Mouse (Mus musculus) left cerebral cortex, postnatal 4 days (tissue): Measurements from ENCODE around the gene Tspan13. TPM values are rescaled to one million over a fixed set of nuclear protein-coding genes. Genes with fewer than 3 reads are reported as not detected.
A peak's percentile ranks its signal among the peaks of the same experiment; 100 is the strongest.

ENCODE experiments used
- DNase-seq: peaks from one replicate; pipeline ENCODE4 v3.0.0-alpha.2; 2022
- intact Hi-C: fragments of 180-260 bp; cut with DNase I; formaldehyde crosslinking; loops from one replicate; pipeline ENCODE4 v1.15.1; 2025
- total RNA-seq, 2 experiments: library from RNA; stranded (reverse); gene quantifications; 2 replicates each; pipeline ENCODE4 v1.2.3; 2021

Tspan13 gene
- total RNA-seq, 2 experiments from 2014 or later = 176 to 181 TPM

- DNase-seq = no peak
- intact Hi-C loops = no loop called here
Observed at GRCm38 (mm10) chr12:36035501-36035900, 6.8 kb downstream of the Tspan13 start.

GRCm38 (mm10) chr12:36032419-36032818 lies 9.9 kb downstream of the Tspan13 start:
- intact Hi-C loops = no loop called here

GRCm38 (mm10) chr12:36030660-36031363 lies 11.5 kb downstream of the Tspan13 start:
- intact Hi-C loops = no loop called here
- DNase-seq = no peak

More at GRCm38 (mm10) chr12:36032419-36032818, 9.9 kb downstream of the Tspan13 start:
- DNase-seq = no peak

- intact Hi-C loops = no loop called here
Observed at GRCm38 (mm10) chr12:36029687-36030086, 12.6 kb downstream of the Tspan13 start.

GRCm38 (mm10) chr12:36028968-36029645 lies 13.2 kb downstream of the Tspan13 start:
- no peak for DNase-seq
- intact Hi-C loops = no loop called here

More at GRCm38 (mm10) chr12:36029687-36030086, 12.6 kb downstream of the Tspan13 start:
- DNase-seq = no peak

GRCm38 (mm10) chr12:36027171-36027570 lies 15.1 kb downstream of the Tspan13 start:
- intact Hi-C loops = no loop called here
- no peak for DNase-seq

- intact Hi-C loops = no loop called here
Observed at GRCm38 (mm10) chr12:36026126-36026525, 16.2 kb downstream of the Tspan13 start.

GRCm38 (mm10) chr12:36020710-36021109 lies 21.6 kb downstream of the Tspan13 start:
- no peak for DNase-seq
- intact Hi-C loops = no loop called here

More at GRCm38 (mm10) chr12:36026126-36026525, 16.2 kb downstream of the Tspan13 start:
- no peak for DNase-seq

- intact Hi-C loops = no loop called here
- DNase-seq = no peak
Observed at GRCm38 (mm10) chr12:36020081-36020480, 22.2 kb downstream of the Tspan13 start.

- intact Hi-C loops = no loop called here
- no peak for DNase-seq
Observed at GRCm38 (mm10) chr12:36019572-36019971, 22.7 kb downstream of the Tspan13 start.

GRCm38 (mm10) chr12:36017791-36018190 lies 24.5 kb downstream of the Tspan13 start:
- no peak for DNase-seq

GRCm38 (mm10) chr12:36013216-36013910 lies 28.9 kb downstream of the Tspan13 start:
- no peak for DNase-seq
- intact Hi-C loops = no loop called here

More at GRCm38 (mm10) chr12:36017791-36018190, 24.5 kb downstream of the Tspan13 start:
- intact Hi-C loops = no loop called here

- intact Hi-C loops = no loop called here
- DNase-seq = no peak
Observed at GRCm38 (mm10) chr12:36008364-36009047, 33.8 kb downstream of the Tspan13 start.

GRCm38 (mm10) chr12:36007581-36007980 lies 34.7 kb downstream of the Tspan13 start:
- no peak for DNase-seq

GRCm38 (mm10) chr12:36004714-36005113 lies 37.6 kb downstream of the Tspan13 start:
- intact Hi-C loops = no loop called here

More at GRCm38 (mm10) chr12:36007581-36007980, 34.7 kb downstream of the Tspan13 start:
- intact Hi-C loops = no loop called here

GRCm38 (mm10) chr12:35995799-35996198 lies 46.5 kb downstream of the Tspan13 start:
- intact Hi-C loops = no loop called here
- DNase-seq = peak; percentile 16

More at GRCm38 (mm10) chr12:36004714-36005113, 37.6 kb downstream of the Tspan13 start:
- no peak for DNase-seq

- intact Hi-C loops = no loop called here
- no peak for DNase-seq
Observed at GRCm38 (mm10) chr12:35994098-35994497, 48.2 kb downstream of the Tspan13 start.

GRCm38 (mm10) chr12:35993583-35993982 lies 48.7 kb downstream of the Tspan13 start:
- intact Hi-C loops = no loop called here
- no peak for DNase-seq

- no peak for DNase-seq
- intact Hi-C loops = no loop called here
Observed at GRCm38 (mm10) chr12:35992711-35993110, 49.6 kb downstream of the Tspan13 start, which contains the start of gene Agr2. Gene Agr2, plus strand, starts transcription at chr12:35992907.

GRCm38 (mm10) chr12:35984743-35985142 lies 57.6 kb downstream of the Tspan13 start:
- no peak for DNase-seq
- intact Hi-C loops = no loop called here

GRCm38 (mm10) chr12:35983472-35983871 lies 58.8 kb downstream of the Tspan13 start:
- no peak for DNase-seq
- intact Hi-C loops = no loop called here
